Mouse (Mus musculus): ENCODE results near the gene Cntn5.

- TF ChIP-seq POLR2A (IDR thresholded peaks at IDR 0.05; ENCODE audit: low read depth, low read length) (no peak), CTCF (IDR thresholded peaks at IDR 0.05; ENCODE audit: extremely low read depth, insufficient read depth, insufficient read length, insufficient replicate concordance) (no peak)
Measured at GRCm38 (mm10) chr9:10722121-10722520, 182.5 kb downstream of the Cntn5 start.

Data from spleen, adult 2 months (tissue).